Mouse (Mus musculus) megakaryocyte, embryonic 14.5 days (primary cell): ENCODE results near the gene Wbp4. TPM values are rescaled to one million over a fixed set of nuclear protein-coding genes. Genes with fewer than 3 reads are reported as not detected.

Experiments
- H3K27me3 ChIP-seq: replicated peaks from 2 replicates; pipeline ENCODE3; 2012; ENCODE audit warnings: inconsistent platforms
- H3K36me3 ChIP-seq: replicated peaks from 2 replicates; pipeline ENCODE3; 2012; ENCODE audit warnings: low read length, inconsistent platforms, mixed read lengths
- H3K4me1 ChIP-seq: 2 replicates; pipeline ENCODE4 v1.6.1; 2012; ENCODE audit warnings: inconsistent platforms
- H3K4me3 ChIP-seq: replicated peaks from 2 replicates; pipeline ENCODE3; 2012; ENCODE audit warnings: moderate library complexity, mild to moderate bottlenecking, inconsistent platforms
- H3K9me3 ChIP-seq: 2 replicates; pipeline ENCODE4 v1.6.1; 2012; ENCODE audit warnings: inconsistent platforms
- FLI1 ChIP-seq: IDR thresholded peaks from 2 replicates; pipeline ENCODE4 v1.6.1; 2012; ENCODE audit warnings: low read length, inconsistent platforms, mixed read lengths
- GATA1 ChIP-seq: IDR thresholded peaks from 3 replicates; pipeline ENCODE4 v1.6.1; 2012; ENCODE audit warnings: mixed read lengths, low read length, inconsistent platforms, borderline replicate concordance
- polyA plus RNA-seq: library from polyadenylated mRNA; stranded (reverse); fragments of >175 nt; gene quantifications from 2 replicates; pipeline ENCODE4 v1.2.3, GENCODE M21; 2012; ENCODE audit warnings: low replicate concordance; ENCODE audit not compliant: insufficient read depth

The Wbp4 gene
- polyA plus RNA-seq, 1 experiment: 3.9 TPM

GRCm38 (mm10) chr14:79425979-79426729, 55.2 kb downstream of the Wbp4 start, which contains the start of gene Kbtbd7:
Gene Kbtbd7, plus strand, starts transcription at chr14:79426511.
- Histone ChIP-seq H3K4me1 (peaks cover 32% of the 10 kb centered on the region), H3K9me3 (peaks cover 9% of the 10 kb centered on the region), H3K27me3 (no peaks in the 10 kb centered on the region), H3K36me3 (peaks cover 39% of the 10 kb centered on the region), H3K4me3 (peak within 1 kb of the TSS; percentile 90)
- TF ChIP-seq GATA1 (no peak), FLI1 (no peak)

- Histone ChIP-seq H3K4me3 (no peak overlapping the region), H3K9me3 (no peaks in the 10 kb centered on the region), H3K27me3 (no peaks in the 10 kb centered on the region), H3K36me3 (peaks cover 79% of the 10 kb centered on the region), H3K4me1 (peaks cover 10% of the 10 kb centered on the region; the same call in 1 of the 2 replicates)
- TF ChIP-seq FLI1: no peak
- no peak for TF ChIP-seq GATA1
Measured at GRCm38 (mm10) chr14:79420083-79420685, 61.1 kb downstream of the Wbp4 start.

DNA sequence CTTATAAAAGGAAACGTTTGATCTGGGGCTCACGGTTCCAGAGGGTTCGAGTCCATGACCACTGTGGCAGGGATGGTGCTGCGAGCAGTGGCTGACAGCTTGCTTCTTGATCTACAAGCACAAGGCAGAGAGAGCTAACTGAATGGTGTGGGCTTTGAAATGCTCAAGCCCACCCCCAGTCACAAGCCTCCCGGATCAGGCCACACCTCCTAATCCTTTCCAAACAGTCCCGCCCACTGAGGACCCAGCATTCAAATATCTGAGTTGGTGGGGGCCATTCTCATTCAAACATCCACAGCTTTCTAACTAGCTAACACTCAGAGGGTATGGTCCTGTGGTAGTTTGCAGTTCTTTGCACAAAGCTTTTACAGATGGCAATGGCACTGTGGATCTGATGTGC, 68.2 kb downstream of the Wbp4 start:
- Histone ChIP-seq H3K36me3 (peaks cover 81% of the 10 kb centered on the region), H3K4me1 (peaks cover 4% of the 10 kb centered on the region; the same call in 1 of the 2 replicates), H3K4me3 (no peak overlapping the region), H3K9me3 (no peaks in the 10 kb centered on the region), H3K27me3 (no peaks in the 10 kb centered on the region)
- no peak for TF ChIP-seq GATA1
- TF ChIP-seq FLI1: no peak

DNA sequence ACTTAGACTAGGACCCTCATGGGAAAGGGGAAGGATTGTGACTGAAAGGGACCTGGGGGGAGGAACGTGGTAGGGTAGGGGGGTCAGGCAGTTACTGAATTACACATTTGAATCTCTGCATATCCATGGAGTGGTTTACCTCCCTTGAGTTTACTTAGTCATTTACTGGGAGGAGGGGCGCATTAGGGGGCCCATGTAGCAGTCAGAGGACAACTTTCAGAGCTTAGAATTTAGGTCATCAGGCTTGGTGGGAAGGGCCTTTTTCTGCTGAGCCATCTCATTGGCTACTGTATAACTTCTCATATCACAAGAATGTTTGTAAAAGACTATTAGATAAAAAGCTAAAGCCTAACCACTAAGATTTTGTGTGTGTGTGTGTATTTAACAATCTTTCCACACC, 70.7 kb downstream of the Wbp4 start:
- peaks cover 74% of the 10 kb centered on the region for H3K36me3 ChIP-seq
- peaks cover 4% of the 10 kb centered on the region; the same call in 1 of the 2 replicates for H3K4me1 ChIP-seq
- no peak overlapping the region for H3K4me3 ChIP-seq
- H3K27me3 ChIP-seq: no peaks in the 10 kb centered on the region
- no peaks in the 10 kb centered on the region for H3K9me3 ChIP-seq
- TF ChIP-seq GATA1 (no peak), FLI1 (no peak)

Other genes starting within 250 kb of the Wbp4 start
- not detected in 2 replicates for gene Zfp957, start 234.2 kb downstream of the Wbp4 start, polyA plus RNA-seq
- 19.5 and 68.5 TPM in 2 replicates for gene Rgcc, start 179.9 kb downstream of the Wbp4 start, polyA plus RNA-seq
- gene Naa16, start 90.7 kb downstream of the Wbp4 start, polyA plus RNA-seq: 5.8 and 18.7 TPM in 2 replicates
- gene Mtrf1, start 83.7 kb downstream of the Wbp4 start, polyA plus RNA-seq: 0.21 TPM in 1 of 2 replicates, not detected in the other
- 1.2 and 3.8 TPM in 2 replicates for gene Kbtbd7, start 55.0 kb downstream of the Wbp4 start, polyA plus RNA-seq
- gene Kbtbd6, start 29.7 kb downstream of the Wbp4 start, polyA plus RNA-seq: 0.20 and 0.79 TPM in 2 replicates
- gene Elf1, start 326 bp downstream of the Wbp4 start, polyA plus RNA-seq: 1.5 and 3.9 TPM in 2 replicates
- gene Sugt1, start 106.2 kb upstream of the Wbp4 start, polyA plus RNA-seq: 0.22 and 1.7 TPM in 2 replicates
- gene Cnmd, start 180.7 kb upstream of the Wbp4 start, polyA plus RNA-seq: not detected in 2 replicates